Mouse (Mus musculus) ES-CJ7 (cell line): ENCODE data around the gene Setmar.

ENCODE experiments used
- DNase-seq: peaks from one replicate; pipeline ENCODE4 v3.0.0; 2011; ENCODE audit warnings: low read depth, low spot score

Setmar gene

GRCm38 (mm10) chr6:108114971-108115370, 50.1 kb downstream of the Setmar start:
- no peak for DNase-seq

- no peak for DNase-seq
These were observed 53.0 kb downstream of the Setmar start for GRCm38 (mm10) chr6:108117881-108118280.

GRCm38 (mm10) chr6:108125474-108125873, 60.6 kb downstream of the Setmar start:
- no peak for DNase-seq

GRCm38 (mm10) chr6:108126631-108127030, 61.8 kb downstream of the Setmar start:
- DNase-seq: no peak
